Mouse (Mus musculus): Measurements from ENCODE around the gene Ywhag.

Ywhag gene

GRCm38 (mm10) chr5:135913201-135913600 lies 21.2 kb downstream of the Ywhag start:
- DNase-seq (ENCODE audit: low spot score in 2 of 2): no peak

DNA sequence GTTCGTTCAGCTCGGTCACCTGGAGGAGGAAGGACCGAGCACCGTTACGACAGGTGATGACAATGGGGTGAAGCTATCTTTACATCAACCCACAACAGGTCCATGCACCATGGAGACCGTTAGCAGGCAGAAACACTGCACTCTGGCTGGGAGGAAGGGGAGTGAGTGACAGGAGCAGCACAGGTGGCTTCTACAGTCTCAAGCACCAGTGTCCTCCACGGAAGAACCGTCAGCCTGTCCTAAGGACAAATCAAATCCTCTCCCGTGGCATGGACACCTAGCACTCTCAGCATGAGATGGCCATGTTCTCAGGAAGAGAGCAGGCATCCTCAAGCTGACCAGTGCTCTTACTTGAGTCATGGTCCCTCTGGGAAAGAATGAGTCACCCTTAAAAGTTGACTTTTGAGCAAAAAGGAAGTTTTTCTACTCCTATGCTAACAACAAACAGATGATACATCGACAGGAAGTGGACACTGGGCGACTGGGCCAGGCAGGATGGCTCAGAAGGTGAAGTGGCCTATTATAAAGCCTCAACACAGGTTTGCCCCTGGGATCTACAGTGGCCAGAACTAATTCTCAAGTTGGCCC lies 22.7 kb downstream of the Ywhag start:
- no peak for DNase-seq (ENCODE audit: low spot score in 2 of 2)

GRCm38 (mm10) chr5:135910813-135911212 lies 23.6 kb downstream of the Ywhag start:
- DNase-seq (ENCODE audit: low spot score in 2 of 2): no peak

- DNase-seq (ENCODE audit: low spot score in 2 of 2): no peak
These were observed 24.8 kb downstream of the Ywhag start for GRCm38 (mm10) chr5:135909646-135910045.

DNA sequence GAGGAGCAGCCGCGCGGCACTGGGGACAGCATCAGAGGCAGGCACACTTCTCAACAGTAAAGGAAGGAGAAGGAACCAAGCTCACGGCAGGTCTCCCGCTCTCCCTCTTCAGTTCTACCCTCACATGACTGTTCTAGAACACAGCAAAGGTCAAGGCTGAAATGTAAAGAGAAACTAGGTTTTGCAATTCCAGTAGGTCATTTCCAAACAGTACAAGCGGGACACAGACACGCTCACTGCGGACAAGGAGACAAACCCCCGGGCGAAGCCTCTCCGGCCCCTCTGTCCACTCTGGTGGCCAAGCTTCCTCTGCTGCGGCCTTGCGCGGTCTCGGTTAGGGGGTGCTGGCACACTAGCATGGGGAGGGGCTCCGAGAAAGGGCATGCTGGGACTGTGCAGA lies 25.4 kb downstream of the Ywhag start:
- no peak for DNase-seq (ENCODE audit: low spot score in 2 of 2)

GRCm38 (mm10) chr5:135908185-135908584 lies 26.2 kb downstream of the Ywhag start:
- DNase-seq (ENCODE audit: low spot score in 2 of 2): peak; percentile 68 to 71

DNA sequence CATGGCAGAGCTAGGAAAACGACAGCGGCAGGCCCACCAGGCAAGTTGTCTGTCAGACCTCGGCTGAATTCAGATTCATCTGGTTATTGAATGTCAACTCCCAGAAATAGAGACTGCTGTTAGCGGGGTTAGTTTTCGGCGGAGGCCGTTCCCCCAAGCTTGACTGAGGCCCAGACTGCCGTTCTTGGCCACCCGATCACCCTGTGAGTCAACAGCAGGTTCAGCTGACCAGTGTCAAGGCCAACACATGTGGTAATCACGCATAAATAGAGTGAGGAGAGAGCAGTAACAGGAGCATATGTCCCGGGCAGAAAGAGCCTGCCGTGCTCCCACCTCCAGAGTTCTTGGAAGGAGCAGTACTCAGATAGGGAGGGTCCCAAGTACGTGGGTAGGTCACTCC lies 27.2 kb downstream of the Ywhag start:
- no peak for DNase-seq (ENCODE audit: low spot score in 2 of 2)

DNA sequence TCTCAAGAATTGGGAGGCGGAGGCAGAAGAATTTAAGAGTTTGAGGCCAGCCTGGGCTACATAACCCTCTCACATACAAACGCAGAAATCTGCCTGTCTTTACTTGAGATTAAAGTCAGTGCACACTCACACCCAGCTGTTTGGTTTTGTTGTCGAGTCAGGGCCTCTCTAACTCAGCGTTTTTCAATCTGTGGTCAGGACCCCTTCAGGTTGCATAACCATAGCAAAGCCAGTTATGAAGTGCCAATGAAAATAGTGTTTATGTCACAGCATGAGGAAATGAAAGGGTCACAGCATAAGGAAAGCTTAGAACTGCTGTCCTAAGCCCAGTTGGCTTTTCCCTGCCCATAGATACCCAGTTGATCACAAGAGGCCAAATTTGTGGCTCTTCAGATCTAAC lies 27.6 kb downstream of the Ywhag start:
- no peak for DNase-seq (ENCODE audit: low spot score in 2 of 2)

GRCm38 (mm10) chr5:135905320-135906225 lies 28.8 kb downstream of the Ywhag start:
- DNase-seq (ENCODE audit: low spot score in 2 of 2): no peak

GRCm38 (mm10) chr5:135904259-135904658 lies 30.2 kb downstream of the Ywhag start:
- DNase-seq (ENCODE audit: low spot score in 2 of 2): no peak

GRCm38 (mm10) chr5:135903551-135904151 lies 30.8 kb downstream of the Ywhag start:
- peak; percentile 94 for DNase-seq (ENCODE audit: low spot score in 2 of 2)

DNA sequence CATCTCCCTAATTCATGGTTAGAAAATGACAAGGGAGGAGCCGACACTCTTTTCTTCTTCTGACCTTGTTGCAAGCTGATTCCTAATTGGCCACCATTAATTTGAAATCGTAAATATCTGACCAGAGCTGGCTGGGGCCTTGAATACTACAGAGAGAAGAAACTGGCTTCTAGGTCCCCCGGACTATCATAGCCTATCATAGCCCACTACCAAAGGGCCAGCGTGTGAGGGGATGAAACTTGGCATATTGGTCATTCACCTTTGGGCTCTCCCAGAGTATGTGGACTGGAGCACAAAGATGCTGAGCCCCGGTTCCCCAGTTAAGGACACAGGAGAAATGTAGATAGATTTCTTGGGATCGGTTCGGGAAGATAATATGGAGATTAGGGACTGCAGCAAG lies 31.4 kb downstream of the Ywhag start:
- no peak for DNase-seq (ENCODE audit: low spot score in 2 of 2)

DNA sequence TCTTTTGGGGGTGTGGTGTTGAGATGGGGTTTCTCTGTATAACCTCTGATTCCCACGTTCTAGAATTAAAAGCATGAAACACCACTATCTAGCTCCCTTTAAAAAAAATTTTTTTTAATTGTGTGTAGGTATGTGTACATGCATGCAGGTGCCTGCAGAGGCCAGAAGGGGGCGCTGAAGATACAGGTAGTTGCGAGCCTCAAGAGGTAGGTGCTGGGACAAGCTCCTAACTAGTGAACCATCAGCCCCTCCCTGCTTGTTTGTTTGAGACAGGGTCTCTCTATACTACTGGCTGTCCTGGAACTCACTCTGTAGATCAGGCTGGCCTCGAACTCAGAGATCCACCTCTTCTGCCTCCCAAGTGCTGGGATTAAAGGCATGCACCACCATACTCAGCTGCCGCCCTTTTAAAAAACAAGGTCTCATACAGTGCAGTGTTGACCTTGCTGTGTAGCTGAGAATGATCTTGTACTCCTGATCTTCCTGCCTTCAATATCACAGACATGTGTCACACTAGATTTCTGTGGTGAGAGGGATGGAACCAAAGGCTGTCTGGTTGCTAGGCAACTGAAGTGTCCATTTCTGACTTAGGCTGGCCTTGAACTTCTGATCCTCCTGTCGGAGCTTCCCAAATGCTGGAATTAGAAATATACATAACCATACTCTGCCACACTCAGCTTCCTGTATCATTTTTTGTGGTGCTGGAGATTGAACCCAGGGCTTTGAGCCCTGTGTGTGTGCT lies 32.9 kb downstream of the Ywhag start:
- no peak for DNase-seq (ENCODE audit: low spot score in 2 of 2)

GRCm38 (mm10) chr5:135900701-135901100 lies 33.7 kb downstream of the Ywhag start:
- DNase-seq (ENCODE audit: low spot score in 2 of 2): no peak

GRCm38 (mm10) chr5:135899833-135900232 lies 34.6 kb downstream of the Ywhag start:
- DNase-seq (ENCODE audit: low spot score in 2 of 2): no peak

DNA sequence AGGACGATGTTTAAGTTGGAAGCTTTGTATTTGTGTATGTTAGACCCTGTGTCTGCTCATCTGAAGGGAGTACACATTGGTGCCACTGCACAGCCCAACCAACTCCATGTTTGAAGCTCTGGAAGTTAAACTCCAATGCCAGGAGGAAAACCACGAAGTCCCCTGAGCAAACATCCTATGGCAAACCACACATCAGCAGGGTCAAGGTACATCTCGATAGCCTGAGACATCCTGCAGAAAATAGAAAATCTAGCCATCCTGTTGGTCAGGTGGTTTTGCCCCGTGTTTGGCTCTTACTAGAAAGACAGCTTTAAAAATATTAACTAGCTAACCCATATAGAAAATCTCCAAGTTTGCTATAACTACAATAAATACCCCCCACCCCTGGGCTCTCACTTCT lies 35.4 kb downstream of the Ywhag start:
- no peak for DNase-seq (ENCODE audit: low spot score in 2 of 2)

GRCm38 (mm10) chr5:135898028-135898427 lies 36.4 kb downstream of the Ywhag start:
- no peak for DNase-seq (ENCODE audit: low spot score in 2 of 2)

- DNase-seq (ENCODE audit: low spot score in 2 of 2): no peak
These were observed 39.5 kb downstream of the Ywhag start for GRCm38 (mm10) chr5:135894958-135895357.

- no peak for DNase-seq (ENCODE audit: low spot score in 2 of 2)
These were observed 41.6 kb downstream of the Ywhag start for GRCm38 (mm10) chr5:135892589-135893351.

DNA sequence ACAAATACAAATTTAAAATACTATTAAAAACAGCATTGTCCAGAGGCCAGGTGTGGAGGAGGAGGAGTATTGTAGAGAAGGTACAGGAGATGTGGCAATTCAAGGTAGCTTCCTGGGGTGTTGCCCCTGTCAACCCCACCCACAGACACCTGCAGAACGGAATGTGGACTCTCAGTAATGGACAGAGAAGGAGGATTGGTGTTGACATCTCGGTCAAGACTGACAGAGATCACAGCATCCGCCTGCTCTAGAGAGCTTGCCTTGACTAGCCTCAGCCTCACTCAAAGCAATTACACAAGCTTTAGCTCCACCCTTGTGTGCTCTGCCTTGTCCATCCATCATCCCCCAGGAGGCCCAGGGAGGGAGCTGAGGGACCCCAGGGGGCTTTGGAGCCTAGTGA lies 43.5 kb downstream of the Ywhag start:
- no peak for DNase-seq (ENCODE audit: low spot score in 2 of 2)

DNA sequence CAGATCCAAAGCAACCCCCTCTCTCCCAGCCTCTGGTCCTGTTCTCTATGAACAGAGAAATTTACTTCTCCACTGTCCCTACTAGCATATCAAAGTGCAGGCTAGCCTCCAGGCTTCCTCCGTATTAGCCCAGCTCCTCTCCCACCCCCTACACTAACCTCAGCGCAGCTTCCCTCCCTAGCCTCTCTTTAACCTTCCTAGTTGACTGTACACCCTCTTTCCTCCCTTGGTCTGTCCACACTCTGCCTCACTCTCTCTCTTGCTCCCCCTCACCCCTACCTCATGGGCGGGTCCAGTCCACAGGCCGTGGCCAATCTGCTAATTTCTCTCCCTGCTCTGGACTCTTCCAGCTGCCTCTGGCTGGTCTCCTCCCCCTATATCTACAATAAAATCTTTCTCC lies 44.1 kb downstream of the Ywhag start:
- DNase-seq (ENCODE audit: low spot score in 2 of 2): no peak

All from right cerebral cortex, adult 2 months (tissue).